Mouse (Mus musculus) stomach, postnatal 0 days (tissue): ENCODE data around the gene Tfap2b. TPM values are rescaled to one million over a fixed set of nuclear protein-coding genes. Genes with fewer than 3 reads are reported as not detected.

ENCODE experiments used
- ATAC-seq: fragments of 200-750 bp; cut with Nextera tagmentation; 2 replicates; pipeline ENCODE4 v1.8.0; 2017; ENCODE audit not compliant: low FRiP score, low TSS enrichment
- DNase-seq: peaks from one replicate; pipeline ENCODE4 v3.0.0-alpha.2; 2016; ENCODE audit warnings: low spot score
- H3K27ac ChIP-seq: fragments of 300-500 bp; sonication (generic); replicated peaks from 2 replicates; pipeline ENCODE4 v1.5.1; 2014; ENCODE audit warnings: mild to moderate bottlenecking, control low read depth
- H3K27me3 ChIP-seq: fragments of 300-500 bp; sonication (generic); 2 replicates; pipeline ENCODE4 v1.6.1; 2014; ENCODE audit warnings: low read length; ENCODE audit not compliant: control insufficient read depth, insufficient read depth
- H3K36me3 ChIP-seq: fragments of 300-500 bp; sonication (generic); 2 replicates; pipeline ENCODE4 v1.6.1; 2014; ENCODE audit warnings: low read length, mixed read lengths; ENCODE audit not compliant: control insufficient read depth, insufficient read depth
- H3K4me1 ChIP-seq: fragments of 300-500 bp; sonication (generic); replicated peaks from 2 replicates; pipeline ENCODE4 v1.6.1; 2014; ENCODE audit warnings: antibody characterized with exemption; ENCODE audit not compliant: control insufficient read depth, insufficient read depth
- H3K4me2 ChIP-seq: fragments of 300-500 bp; sonication (generic); replicated peaks from 2 replicates; pipeline ENCODE4 v1.6.1; 2014; ENCODE audit warnings: low read depth, mild to moderate bottlenecking, control low read depth, moderate library complexity
- H3K4me3 ChIP-seq: fragments of 300-500 bp; sonication (generic); 2 replicates; pipeline ENCODE4 v1.5.1; 2014; ENCODE audit warnings: low read depth, low read length, control low read depth
- H3K9ac ChIP-seq: fragments of 300-500 bp; sonication (generic); 2 replicates; pipeline ENCODE4 v1.6.1; 2014; ENCODE audit warnings: mild to moderate bottlenecking, low read length, control low read depth, mixed read lengths
- H3K9me3 ChIP-seq: fragments of 300-500 bp; sonication (generic); 2 replicates; pipeline ENCODE4 v1.6.1; 2016; ENCODE audit warnings: low read length; ENCODE audit not compliant: control insufficient read depth
- CTCF ChIP-seq: IDR thresholded peaks from 2 replicates; pipeline ENCODE4 v1.5.1; 2016; ENCODE audit warnings: antibody characterized with exemption, low read depth, mild to moderate bottlenecking, moderate library complexity
- EP300 ChIP-seq: optimal IDR thresholded peaks from 2 replicates; pipeline ENCODE3; 2016; ENCODE audit warnings: antibody characterized with exemption
- WGBS: fragments of 180-500 bp; shearing (Covaris S2); extraction: QIAGEN DNeasy Blood & Tissue Kit; methylation state at CpG from one replicate; pipeline ENCODE4 v1.1.7; 2014; 5-methylcytosine and 5-hydroxymethylcytosine counted together
- polyA plus RNA-seq: library from polyadenylated mRNA; unstranded; fragments of >200 nt; fragmentation: Nextera tagmentation; extraction: Ambion mirVana; gene quantifications from 2 replicates; pipeline ENCODE4 v1.2.1, GENCODE M21; 2015

Gene Tfap2b
- polyA plus RNA-seq, 1 experiment from 2014 or later, result not detected

GRCm38 (mm10) chr1:19213851-19214395 is 5.2 kb downstream of the Tfap2b start:
- Histone ChIP-seq H3K9me3 (no peaks in the 10 kb centered on the region), H3K4me2 (no peak overlapping the region), H3K27me3 (peaks cover 5% of the 10 kb centered on the region; the same call in 1 of the 2 replicates), H3K4me1 (no peaks in the 10 kb centered on the region), H3K27ac (no peak overlapping the region), H3K9ac (no peak overlapping the region), H3K4me3 (no peak overlapping the region), H3K36me3 (no peaks in the 10 kb centered on the region)
- TF ChIP-seq EP300 (no peak), CTCF (no peak)
- ATAC-seq (no peak), DNase-seq (no peak)
- 2% methylated on average over 35 of the region's 36 CpGs for WGBS

- ATAC-seq (no peak), DNase-seq (no peak)
- TF ChIP-seq CTCF (no peak), EP300 (no peak)
- no peak overlapping the region for H3K9ac ChIP-seq
- H3K4me2 ChIP-seq, result no peak overlapping the region
- H3K4me1 ChIP-seq, result no peaks in the 10 kb centered on the region
- 6% methylated on average over 16 of the region's 16 CpGs for WGBS
- no peaks in the 10 kb centered on the region for H3K36me3 ChIP-seq
- no peak overlapping the region for H3K27ac ChIP-seq
- H3K27me3 ChIP-seq, result peaks cover 14% of the 10 kb centered on the region; the same call in 1 of the 2 replicates
- no peaks in the 10 kb centered on the region for H3K9me3 ChIP-seq
- H3K4me3 ChIP-seq, result no peak overlapping the region
Observed at GRCm38 (mm10) chr1:19217391-19217790, 8.7 kb downstream of the Tfap2b start.

DNA sequence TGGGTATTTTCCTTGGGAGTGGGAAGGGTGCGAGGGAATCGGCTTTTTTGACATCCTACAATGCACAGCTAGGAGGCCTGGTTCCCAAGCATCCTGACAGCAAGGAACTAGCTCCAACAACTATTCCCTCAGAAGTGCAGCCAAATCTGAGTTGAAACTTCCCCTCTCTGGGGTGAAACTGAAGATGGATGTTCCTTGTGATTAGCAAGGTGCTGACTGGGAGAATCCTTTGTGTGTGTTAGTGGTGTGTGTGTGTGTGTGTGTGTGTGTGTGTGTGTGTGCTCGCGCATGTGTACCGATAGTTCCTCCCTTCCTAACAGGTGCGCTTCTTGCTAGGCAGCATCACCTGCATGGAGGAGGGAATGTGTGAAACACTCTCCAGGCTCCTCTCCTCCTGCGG is 9.5 kb downstream of the Tfap2b start:
- H3K27ac ChIP-seq, result no peak overlapping the region
- DNase-seq (no peak), ATAC-seq (no peak)
- H3K27me3 ChIP-seq, result peaks cover 14% of the 10 kb centered on the region; the same call in 1 of the 2 replicates
- H3K36me3 ChIP-seq, result no peaks in the 10 kb centered on the region
- H3K9ac ChIP-seq, result no peak overlapping the region
- WGBS, result 8% methylated on average over 7 of the region's 7 CpGs
- no peak for TF ChIP-seq EP300
- TF ChIP-seq CTCF, result no peak
- H3K4me1 ChIP-seq, result no peaks in the 10 kb centered on the region
- no peak overlapping the region for H3K4me2 ChIP-seq
- H3K9me3 ChIP-seq, result no peaks in the 10 kb centered on the region
- H3K4me3 ChIP-seq, result no peak overlapping the region

DNA sequence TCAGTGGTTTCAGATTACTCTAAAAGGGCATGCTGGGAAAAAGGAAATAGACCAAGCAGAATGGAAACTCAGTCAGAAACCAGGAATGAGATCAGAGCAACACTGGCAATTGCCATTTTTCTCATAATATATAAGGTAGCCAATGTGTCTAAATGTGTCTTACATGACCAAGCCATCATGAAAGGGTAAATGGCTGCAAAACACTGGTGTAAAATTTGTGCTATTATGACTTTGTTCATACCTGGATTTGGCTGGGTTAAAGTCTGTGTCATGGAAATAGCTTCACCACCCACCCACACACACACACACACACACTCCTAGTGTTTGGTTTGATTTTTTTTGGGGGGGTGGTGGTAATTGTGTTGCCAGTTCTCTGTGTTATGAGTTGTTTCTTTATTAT is 10.7 kb downstream of the Tfap2b start:
- peaks cover 11% of the 10 kb centered on the region; the same call in 1 of the 2 replicates for H3K27me3 ChIP-seq
- ATAC-seq, result no peak

GRCm38 (mm10) chr1:19220564-19220963 is 11.8 kb downstream of the Tfap2b start:
- DNase-seq, result no peak
- Histone ChIP-seq H3K27ac (no peak overlapping the region), H3K36me3 (no peaks in the 10 kb centered on the region), H3K9me3 (no peaks in the 10 kb centered on the region), H3K4me3 (no peak overlapping the region), H3K4me2 (no peak overlapping the region), H3K4me1 (no peaks in the 10 kb centered on the region), H3K9ac (no peak overlapping the region), H3K27me3 (peaks cover 11% of the 10 kb centered on the region; the same call in 1 of the 2 replicates)
- ATAC-seq, result no peak
- WGBS, result 4% methylated on average over 1 of the region's 1 CpGs
- TF ChIP-seq EP300, result no peak
- TF ChIP-seq CTCF, result no peak

More for the DNA sequence above, 10.7 kb downstream of the Tfap2b start:
- Histone ChIP-seq H3K9me3 (no peaks in the 10 kb centered on the region), H3K9ac (no peak overlapping the region), H3K4me3 (no peak overlapping the region), H3K4me1 (no peaks in the 10 kb centered on the region), H3K4me2 (no peak overlapping the region), H3K36me3 (no peaks in the 10 kb centered on the region), H3K27ac (no peak overlapping the region)
- DNase-seq, result no peak
- TF ChIP-seq EP300, result no peak
- no peak for TF ChIP-seq CTCF

DNA sequence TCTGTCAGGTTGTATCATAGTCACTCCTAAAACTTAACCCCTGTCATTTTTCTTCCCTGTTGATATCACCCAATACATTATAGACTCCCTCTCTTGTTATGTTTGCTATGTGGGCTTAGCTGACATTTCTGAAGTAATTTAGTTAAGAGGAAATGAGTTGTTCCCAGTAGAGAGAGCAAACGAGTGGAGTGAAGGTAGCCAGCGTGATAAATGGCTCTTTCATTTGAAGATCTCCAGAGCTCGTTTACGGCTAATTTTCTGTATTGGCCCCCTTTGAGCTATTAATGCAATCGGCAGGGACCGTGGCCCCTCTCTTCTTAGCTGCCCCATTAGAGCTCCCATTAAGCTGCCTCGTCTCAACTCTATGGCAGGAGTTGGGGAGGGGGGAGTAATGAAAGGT is 12.9 kb downstream of the Tfap2b start:
- Histone ChIP-seq H3K4me1 (no peaks in the 10 kb centered on the region), H3K27ac (no peak overlapping the region), H3K36me3 (no peaks in the 10 kb centered on the region), H3K9ac (no peak overlapping the region), H3K4me3 (no peak overlapping the region), H3K9me3 (no peaks in the 10 kb centered on the region), H3K27me3 (peaks cover 11% of the 10 kb centered on the region; the same call in 1 of the 2 replicates), H3K4me2 (no peak overlapping the region)
- DNase-seq, result no peak
- WGBS, result 1% methylated on average over 7 of the region's 7 CpGs
- no peak for TF ChIP-seq CTCF
- no peak for TF ChIP-seq EP300
- ATAC-seq, result no peak
